ENCODE assay signal across 27 mouse cellular contexts in the genomic region with DNA sequence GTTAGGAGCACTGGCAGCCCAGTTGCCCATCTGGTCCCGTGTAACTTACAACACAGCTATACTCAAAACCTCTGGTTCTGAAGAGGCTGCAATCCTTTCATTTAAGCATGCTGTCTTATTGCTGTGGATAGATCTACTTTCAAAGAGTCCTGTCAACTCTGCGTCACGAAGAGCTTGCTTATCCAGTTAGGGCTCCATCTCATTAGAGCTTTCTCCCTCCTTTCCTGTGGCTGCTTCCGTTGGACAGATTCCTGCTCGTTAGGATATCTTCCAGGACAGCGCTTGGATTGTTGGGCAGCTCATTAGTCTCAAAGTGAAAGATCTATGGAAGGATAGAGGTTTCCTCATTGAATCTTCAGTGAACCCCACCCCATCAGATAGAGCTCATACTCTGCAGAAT.
DNase-seq lines count a peak whose midpoint lies in the region; ATAC-seq and TF ChIP-seq lines count a peak whose summit lies in the region.
"Had no signal": no experiment of that assay in that cellular context is flagged by ENCODE, and none has a peak within 500 bp of the region (broad histone marks: within the 10 kb centered on the region; RNA-seq: fewer than 3 reads in every experiment).

No protein-coding gene starts in this region.

- H3K36me3 ChIP-seq in forebrain, embryonic 14.5 days (ENCODE audit: control insufficient read depth, insufficient read depth, low read length): no peaks in the 10 kb centered on the region
- H3K36me3 ChIP-seq in forebrain, embryonic 10.5 days (replicated peaks): no peaks in the 10 kb centered on the region
- no peaks in the 10 kb centered on the region for H3K36me3 ChIP-seq in midbrain, embryonic 11.5 days (ENCODE audit: control insufficient read depth, insufficient read depth, low read length)
- H3K36me3 ChIP-seq in midbrain, postnatal 0 days (ENCODE audit: insufficient read depth, low read length): no peaks in the 10 kb centered on the region
- no peaks in the 10 kb centered on the region for H3K36me3 ChIP-seq in hindbrain, embryonic 13.5 days
- H3K36me3 ChIP-seq: embryonic facial prominence, embryonic 10.5 days; embryonic facial prominence, embryonic 13.5 days; forebrain, embryonic 15.5 days; heart, embryonic 10.5 days; heart, embryonic 13.5 days; hindbrain, embryonic 12.5 days; intestine, embryonic 15.5 days had no signal

- no peak overlapping the region for H3K4me3 ChIP-seq in forebrain, embryonic 14.5 days (ENCODE audit: low read depth, low read length)
- H3K4me3 ChIP-seq in forebrain, embryonic 10.5 days: no peak overlapping the region
- H3K4me3 ChIP-seq in midbrain, embryonic 11.5 days (ENCODE audit: low read depth, low read length): no peak overlapping the region
- no peak overlapping the region for H3K4me3 ChIP-seq in midbrain, postnatal 0 days (ENCODE audit: low read depth, low read length)
- H3K4me3 ChIP-seq in hindbrain, embryonic 13.5 days: no peak overlapping the region
- H3K4me3 ChIP-seq: embryonic facial prominence, embryonic 10.5 days; embryonic facial prominence, embryonic 13.5 days; erythroblast, embryonic 14.5 days; forebrain, embryonic 15.5 days; heart, adult 2 months; heart, embryonic 10.5 days; heart, embryonic 13.5 days; hindbrain, embryonic 12.5 days; intestine, embryonic 15.5 days had no signal

- no peak for ATAC-seq in forebrain, embryonic 14.5 days
- ATAC-seq in midbrain, embryonic 11.5 days (ENCODE audit: low FRiP score): no peak
- ATAC-seq in midbrain, postnatal 0 days (ENCODE audit: low FRiP score): no peak
- ATAC-seq in hindbrain, embryonic 13.5 days (ENCODE audit: low FRiP score): no peak
- ATAC-seq: forebrain, embryonic 15.5 days; hindbrain, embryonic 16.5 days; intestine, embryonic 15.5 days had no signal

- H3K9me3 ChIP-seq in forebrain, embryonic 14.5 days (replicated peaks; ENCODE audit: control insufficient read depth, low read length): no peaks in the 10 kb centered on the region
- no peaks in the 10 kb centered on the region; the same call in 1 of the 2 replicates for H3K9me3 ChIP-seq in forebrain, embryonic 10.5 days
- no peaks in the 10 kb centered on the region for H3K9me3 ChIP-seq in midbrain, embryonic 11.5 days (ENCODE audit: control insufficient read depth, low read length)
- no peaks in the 10 kb centered on the region for H3K9me3 ChIP-seq in midbrain, postnatal 0 days (ENCODE audit: low read length)
- H3K9me3 ChIP-seq in hindbrain, embryonic 13.5 days: no peaks in the 10 kb centered on the region
- H3K9me3 ChIP-seq: embryonic facial prominence, embryonic 10.5 days; forebrain, embryonic 15.5 days; heart, embryonic 10.5 days; heart, embryonic 13.5 days; hindbrain, embryonic 12.5 days; intestine, embryonic 15.5 days had no signal

- H3K4me1 ChIP-seq in forebrain, embryonic 14.5 days (ENCODE audit: control insufficient read depth, insufficient read depth, low read length): no peaks in the 10 kb centered on the region
- H3K4me1 ChIP-seq in forebrain, embryonic 10.5 days: no peaks in the 10 kb centered on the region
- H3K4me1 ChIP-seq in midbrain, embryonic 11.5 days (ENCODE audit: control insufficient read depth, insufficient read depth, low read length): no peaks in the 10 kb centered on the region
- no peaks in the 10 kb centered on the region for H3K4me1 ChIP-seq in midbrain, postnatal 0 days (ENCODE audit: insufficient read depth, low read length)
- no peaks in the 10 kb centered on the region for H3K4me1 ChIP-seq in hindbrain, embryonic 13.5 days (replicated peaks)
- H3K4me1 ChIP-seq: embryonic facial prominence, embryonic 10.5 days; heart, embryonic 10.5 days; heart, embryonic 13.5 days; hindbrain, embryonic 12.5 days; intestine, embryonic 15.5 days had no signal

- peak; percentile 20 for DNase-seq in forebrain, embryonic 14.5 days (ENCODE audit: low spot score)
- no peak for DNase-seq in forebrain, embryonic 10.5 days (ENCODE audit: extremely low spot score, low spot score)
- peak; percentile 74 for DNase-seq in midbrain, embryonic 11.5 days (ENCODE audit: low spot score, missing footprints)
- DNase-seq in midbrain, postnatal 0 days (ENCODE audit: low spot score): no peak
- peak; percentile 72 for DNase-seq in retina, postnatal 1 day
- DNase-seq: adrenal gland, adult 2 months; adrenal gland, postnatal 14 days; cerebellum, adult 11-12 months; cerebellum, adult 8-10 months; cerebellum, postnatal 10 days; cerebellum, postnatal 36 days; embryo, embryonic 11 days; gastrocnemius, postnatal 10 days; gastrocnemius, postnatal 36 days; heart, adult 2 months; heart, postnatal 14 days; heart, postnatal 4 days had no signal

- H3K27me3 ChIP-seq in forebrain, embryonic 14.5 days (replicated peaks; ENCODE audit: control insufficient read depth, insufficient read depth, low read length): no peaks in the 10 kb centered on the region
- H3K27me3 ChIP-seq in forebrain, embryonic 10.5 days (ENCODE audit: poor library complexity, severe bottlenecking): no peaks in the 10 kb centered on the region
- H3K27me3 ChIP-seq in midbrain, embryonic 11.5 days (ENCODE audit: control insufficient read depth, insufficient read depth, low read length): no peaks in the 10 kb centered on the region
- no peaks in the 10 kb centered on the region for H3K27me3 ChIP-seq in midbrain, postnatal 0 days (ENCODE audit: insufficient read depth, low read length)
- no peaks in the 10 kb centered on the region for H3K27me3 ChIP-seq in hindbrain, embryonic 13.5 days
- H3K27me3 ChIP-seq: embryonic facial prominence, embryonic 13.5 days; forebrain, embryonic 15.5 days; heart, embryonic 13.5 days; hindbrain, embryonic 12.5 days; intestine, embryonic 15.5 days had no signal

- no peak overlapping the region for H3K4me2 ChIP-seq in forebrain, embryonic 14.5 days (ENCODE audit: low read length)
- H3K4me2 ChIP-seq in midbrain, embryonic 11.5 days: no peak overlapping the region
- no peak overlapping the region for H3K4me2 ChIP-seq in midbrain, postnatal 0 days (ENCODE audit: low read depth, low read length, poor library complexity, severe bottlenecking)
- H3K4me2 ChIP-seq in hindbrain, embryonic 13.5 days: no peak overlapping the region
- H3K4me2 ChIP-seq: embryonic facial prominence, embryonic 13.5 days; forebrain, embryonic 15.5 days; heart, embryonic 13.5 days; hindbrain, embryonic 12.5 days; intestine, embryonic 15.5 days had no signal

- no peak for TF ChIP-seq CTCF in midbrain, postnatal 0 days (IDR thresholded peaks at IDR 0.05)

- H3K27ac ChIP-seq in forebrain, embryonic 14.5 days (ENCODE audit: low read depth, low read length): no peak overlapping the region
- no peak overlapping the region for H3K27ac ChIP-seq in forebrain, embryonic 10.5 days
- H3K27ac ChIP-seq in midbrain, embryonic 11.5 days (ENCODE audit: low read depth, low read length): no peak overlapping the region
- no peak overlapping the region for H3K27ac ChIP-seq in midbrain, postnatal 0 days (ENCODE audit: low read depth, low read length)
- no peak overlapping the region for H3K27ac ChIP-seq in hindbrain, embryonic 13.5 days
- H3K27ac ChIP-seq: embryonic facial prominence, embryonic 10.5 days; embryonic facial prominence, embryonic 13.5 days; forebrain, embryonic 15.5 days; heart, adult 2 months; heart, embryonic 10.5 days; heart, embryonic 13.5 days; hindbrain, embryonic 12.5 days; intestine, embryonic 15.5 days had no signal

- no peak overlapping the region for H3K9ac ChIP-seq in forebrain, embryonic 14.5 days (ENCODE audit: low read length)
- no peak overlapping the region for H3K9ac ChIP-seq in midbrain, embryonic 11.5 days (ENCODE audit: low read length)
- H3K9ac ChIP-seq in midbrain, postnatal 0 days (replicated peaks; ENCODE audit: low read length, poor library complexity, severe bottlenecking): no peak overlapping the region
- H3K9ac ChIP-seq in hindbrain, embryonic 13.5 days: no peak overlapping the region
- H3K9ac ChIP-seq: embryonic facial prominence, embryonic 13.5 days; forebrain, embryonic 15.5 days; heart, embryonic 13.5 days; hindbrain, embryonic 12.5 days; intestine, embryonic 15.5 days had no signal

- WGBS in forebrain, embryonic 14.5 days: 35% methylated on average over 6 of the region's 6 CpGs
- 76% methylated on average over 6 of the region's 6 CpGs for WGBS in forebrain, embryonic 10.5 days
- WGBS in midbrain, embryonic 11.5 days: 94% methylated on average over 6 of the region's 6 CpGs
- 77% methylated on average over 6 of the region's 6 CpGs for WGBS in midbrain, postnatal 0 days
- 88% methylated on average over 6 of the region's 6 CpGs for WGBS in hindbrain, embryonic 13.5 days

Comparison
In these comparisons a context has a peak if more than half of its experiments do, and no peak if none do; other contexts are left out.
1. DNase-seq: peak in forebrain, embryonic 14.5 days (single experiment), midbrain, embryonic 11.5 days (single experiment) and retina, postnatal 1 day (single experiment); none in forebrain, embryonic 10.5 days (single experiment) and midbrain, postnatal 0 days (single experiment).